Mouse (Mus musculus) embryo, embryonic 11.5 days (tissue): ENCODE data around the gene Ackr3.

Experiments used
- DNase-seq: peaks from one replicate; pipeline ENCODE4 v3.0.0-alpha.2; 2012; ENCODE audit warnings: low read depth, low spot score

The Ackr3 gene

DNA sequence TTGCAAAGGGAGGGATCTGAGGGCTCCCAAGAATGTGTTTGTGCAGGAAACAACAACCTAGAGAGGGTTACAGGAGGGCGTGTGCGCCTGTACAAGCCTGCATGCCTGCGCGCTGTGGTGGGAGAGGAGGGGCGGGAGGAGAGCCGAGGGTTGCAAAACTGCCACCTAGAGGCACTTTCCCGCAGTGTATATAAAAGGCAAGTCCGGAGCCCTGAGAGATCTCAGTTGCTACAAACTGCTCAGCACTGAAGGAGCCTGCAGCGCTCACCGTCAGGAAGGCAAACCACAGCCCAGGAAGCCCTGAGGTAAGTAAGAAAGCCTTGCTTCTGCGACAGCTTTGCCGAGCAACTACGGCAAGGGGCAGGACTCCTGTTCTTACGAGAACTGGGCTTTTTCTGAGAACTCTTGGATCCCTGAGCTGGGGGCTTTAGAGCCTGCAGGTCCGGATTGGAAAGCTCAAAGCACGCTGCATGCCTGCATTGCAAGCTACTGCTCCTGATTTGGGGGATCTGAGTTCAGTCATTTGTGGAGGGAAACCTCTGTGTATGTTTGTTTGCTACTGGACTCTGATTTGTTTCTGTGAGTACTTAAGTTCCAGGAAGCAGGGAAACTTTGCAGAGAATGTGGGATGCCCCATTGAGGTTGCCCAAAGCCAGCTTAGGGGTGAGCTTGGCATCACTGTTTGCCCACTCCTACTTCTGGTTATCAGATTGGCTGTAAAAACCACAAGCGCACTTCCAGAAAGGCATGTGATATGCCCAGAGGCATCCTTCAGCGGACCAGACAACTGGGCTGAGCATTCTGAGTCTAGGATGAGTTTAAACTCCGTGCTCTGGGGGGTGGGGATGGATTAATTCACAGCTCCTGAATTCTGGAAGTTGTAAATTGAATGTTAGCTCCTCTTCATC, at the start of gene Ackr3:
Gene Ackr3, plus strand, starts transcription at position 198 of the 908 bp plus-strand sequence.
- DNase-seq, result peak; percentile 84

- DNase-seq, result no peak
Observed at GRCm38 (mm10) chr1:90156589-90156988, 47.2 kb upstream of the Ackr3 start.

DNA sequence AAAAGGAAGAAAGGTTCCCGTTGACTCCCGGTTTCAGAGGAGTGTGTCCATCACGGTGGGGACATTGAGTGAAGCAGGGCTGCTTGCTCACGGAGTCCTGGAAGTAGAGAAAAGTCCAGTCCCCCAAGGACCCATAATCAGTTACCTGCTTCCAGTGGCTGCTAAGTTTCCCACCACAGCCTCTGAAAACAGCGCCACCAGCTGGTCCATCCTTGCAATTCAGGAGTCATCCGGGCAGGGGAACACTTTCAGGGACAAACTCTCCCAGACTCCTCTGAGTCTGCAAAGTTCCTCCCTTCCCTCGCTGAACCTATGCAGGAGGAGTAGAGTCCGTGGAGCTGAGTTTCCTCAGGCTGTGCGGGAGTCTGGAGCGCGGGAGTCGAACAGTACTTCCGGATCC, 43.9 kb upstream of the Ackr3 start:
- no peak for DNase-seq

- no peak for DNase-seq
Observed at GRCm38 (mm10) chr1:90161623-90162022, 42.2 kb upstream of the Ackr3 start.

- no peak for DNase-seq
Observed at GRCm38 (mm10) chr1:90162379-90162857, 41.4 kb upstream of the Ackr3 start.

GRCm38 (mm10) chr1:90163161-90163560, 40.6 kb upstream of the Ackr3 start:
- no peak for DNase-seq

DNA sequence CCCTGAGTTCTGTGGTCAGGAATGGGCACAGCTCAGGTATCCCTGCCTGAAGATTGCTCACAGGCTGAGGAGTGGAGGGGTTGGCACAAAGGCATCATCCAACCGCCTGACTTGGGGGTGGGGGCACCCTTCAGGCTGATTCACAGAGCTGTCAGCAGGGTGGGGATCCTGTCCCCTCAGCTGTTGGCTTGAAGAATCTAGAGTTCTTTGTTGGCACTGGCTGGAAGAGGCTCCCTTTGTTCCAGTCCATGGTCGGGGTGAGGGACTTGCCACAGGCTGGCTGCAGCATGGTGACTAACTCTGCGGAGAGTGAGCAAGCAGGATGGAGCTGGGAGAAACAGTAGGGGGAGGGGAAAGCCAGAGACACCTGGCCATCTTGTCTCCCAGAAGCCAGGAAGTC, 39.5 kb upstream of the Ackr3 start:
- DNase-seq, result no peak

- no peak for DNase-seq
Observed at GRCm38 (mm10) chr1:90174338-90174737, 29.4 kb upstream of the Ackr3 start.

GRCm38 (mm10) chr1:90176223-90176622, 27.6 kb upstream of the Ackr3 start:
- DNase-seq, result no peak

- no peak for DNase-seq
Observed at GRCm38 (mm10) chr1:90177565-90177964, 26.2 kb upstream of the Ackr3 start.

DNA sequence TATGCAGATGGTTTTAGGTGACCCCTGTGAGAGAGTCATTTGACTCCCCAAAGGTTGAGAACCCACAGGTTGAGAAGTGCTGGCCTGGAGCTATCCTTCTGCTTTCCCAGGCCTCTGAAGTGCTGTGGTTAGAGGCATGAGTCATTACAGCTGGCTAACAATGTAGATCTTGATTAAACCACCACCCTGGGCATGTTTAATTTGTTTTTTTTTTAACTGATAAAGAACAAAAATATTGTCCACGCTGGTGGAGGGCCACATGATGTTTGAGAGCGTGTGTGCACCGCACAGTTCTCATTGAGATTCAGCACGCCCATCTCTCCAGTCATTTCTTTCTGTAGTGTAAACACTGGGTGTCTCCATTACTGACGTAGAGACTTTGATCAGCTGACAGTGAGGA, 25.8 kb upstream of the Ackr3 start:
- DNase-seq, result no peak

- DNase-seq, result no peak
Observed at GRCm38 (mm10) chr1:90180479-90180878, 23.3 kb upstream of the Ackr3 start.

GRCm38 (mm10) chr1:90180966-90181699, 22.6 kb upstream of the Ackr3 start:
- DNase-seq, result no peak

- no peak for DNase-seq
Observed at GRCm38 (mm10) chr1:90182521-90182920, 21.3 kb upstream of the Ackr3 start.

DNA sequence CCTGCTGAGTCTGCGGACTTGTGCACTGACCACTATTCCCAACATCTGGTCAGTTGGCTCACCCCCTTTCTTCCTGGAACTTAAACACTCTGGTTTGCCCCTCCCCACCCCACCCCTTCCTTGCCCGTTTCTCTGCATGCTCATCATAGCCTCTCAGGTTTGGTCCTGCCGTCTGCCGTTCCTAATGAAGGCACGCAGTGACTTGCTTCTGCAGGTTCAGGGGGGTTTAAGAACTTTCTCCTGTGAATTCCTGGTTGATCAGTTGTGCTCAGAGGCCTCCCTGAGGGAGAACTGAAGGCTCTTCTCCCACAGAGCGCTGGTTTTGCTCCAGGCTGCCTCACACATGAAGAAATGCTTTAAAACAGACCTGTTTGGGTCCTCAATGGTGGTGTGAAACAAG, 20.2 kb upstream of the Ackr3 start:
- DNase-seq, result no peak

GRCm38 (mm10) chr1:90186173-90186572, 17.6 kb upstream of the Ackr3 start:
- no peak for DNase-seq

GRCm38 (mm10) chr1:90186874-90187273, 16.9 kb upstream of the Ackr3 start:
- DNase-seq, result no peak

DNA sequence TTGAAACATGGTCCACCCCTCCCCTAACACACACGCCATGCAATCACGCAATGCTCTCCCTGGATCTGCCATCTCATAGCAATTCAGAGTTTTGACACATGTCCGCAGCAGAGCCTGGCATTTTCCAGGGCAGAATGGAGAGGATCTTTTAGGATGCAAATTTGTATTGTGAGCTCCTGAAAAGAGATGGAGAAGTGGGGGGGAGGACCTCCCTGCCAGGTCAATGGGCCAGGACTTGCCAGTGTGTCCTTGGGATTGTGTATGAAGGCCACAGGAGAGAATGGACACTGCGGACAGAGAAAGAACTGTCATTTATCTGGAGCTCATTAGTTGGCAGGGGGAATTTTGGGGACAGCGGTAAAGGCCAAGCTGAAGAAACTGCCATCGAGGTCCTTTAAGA, 14.7 kb upstream of the Ackr3 start:
- no peak for DNase-seq

DNA sequence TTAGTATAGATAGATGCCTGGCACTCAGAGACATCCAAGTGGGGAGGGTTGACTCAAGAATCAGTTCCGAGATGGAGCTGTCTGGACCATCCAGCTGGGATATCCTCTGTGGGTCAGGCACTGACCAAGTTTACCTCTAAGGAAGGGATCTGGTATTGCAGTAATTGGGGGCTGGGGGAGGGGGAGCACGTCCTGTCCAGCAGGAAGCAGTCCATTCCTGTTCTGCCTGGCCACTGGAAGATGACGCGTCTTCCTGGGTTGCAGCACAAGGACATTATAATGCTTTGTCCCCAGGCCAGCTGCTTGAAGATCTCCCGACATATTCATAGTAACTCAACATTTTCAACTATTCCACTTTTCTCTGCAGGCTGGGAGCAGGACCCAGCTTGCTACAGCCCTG, 2.5 kb upstream of the Ackr3 start:
- no peak for DNase-seq

GRCm38 (mm10) chr1:90201655-90202054, 2.1 kb upstream of the Ackr3 start:
- DNase-seq, result no peak

- no peak for DNase-seq
Observed at GRCm38 (mm10) chr1:90202207-90202978, 1.4 kb upstream of the Ackr3 start.

DNA sequence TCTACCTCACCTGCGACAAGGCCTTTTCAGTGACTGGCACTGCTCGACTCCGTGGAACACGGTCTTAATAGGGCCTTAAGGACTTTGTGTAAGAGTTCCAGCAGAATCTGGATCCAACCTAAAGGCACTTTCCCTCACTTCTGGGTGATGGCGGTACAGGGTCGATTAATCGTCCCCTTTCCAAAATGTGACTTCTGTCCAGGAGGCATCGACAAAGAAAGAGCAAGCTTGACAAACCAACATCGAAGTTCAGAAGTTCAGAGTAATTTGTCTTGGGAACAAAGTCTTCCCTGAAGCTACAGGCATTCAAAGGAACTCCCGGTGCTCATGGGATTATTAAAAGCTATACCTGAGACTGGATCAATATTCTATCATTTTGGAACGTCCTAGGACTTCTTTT, 439 bp upstream of the Ackr3 start:
- DNase-seq, result no peak
